Comparison of ENCODE assay signal across 8 mouse cellular contexts in the genomic region with DNA sequence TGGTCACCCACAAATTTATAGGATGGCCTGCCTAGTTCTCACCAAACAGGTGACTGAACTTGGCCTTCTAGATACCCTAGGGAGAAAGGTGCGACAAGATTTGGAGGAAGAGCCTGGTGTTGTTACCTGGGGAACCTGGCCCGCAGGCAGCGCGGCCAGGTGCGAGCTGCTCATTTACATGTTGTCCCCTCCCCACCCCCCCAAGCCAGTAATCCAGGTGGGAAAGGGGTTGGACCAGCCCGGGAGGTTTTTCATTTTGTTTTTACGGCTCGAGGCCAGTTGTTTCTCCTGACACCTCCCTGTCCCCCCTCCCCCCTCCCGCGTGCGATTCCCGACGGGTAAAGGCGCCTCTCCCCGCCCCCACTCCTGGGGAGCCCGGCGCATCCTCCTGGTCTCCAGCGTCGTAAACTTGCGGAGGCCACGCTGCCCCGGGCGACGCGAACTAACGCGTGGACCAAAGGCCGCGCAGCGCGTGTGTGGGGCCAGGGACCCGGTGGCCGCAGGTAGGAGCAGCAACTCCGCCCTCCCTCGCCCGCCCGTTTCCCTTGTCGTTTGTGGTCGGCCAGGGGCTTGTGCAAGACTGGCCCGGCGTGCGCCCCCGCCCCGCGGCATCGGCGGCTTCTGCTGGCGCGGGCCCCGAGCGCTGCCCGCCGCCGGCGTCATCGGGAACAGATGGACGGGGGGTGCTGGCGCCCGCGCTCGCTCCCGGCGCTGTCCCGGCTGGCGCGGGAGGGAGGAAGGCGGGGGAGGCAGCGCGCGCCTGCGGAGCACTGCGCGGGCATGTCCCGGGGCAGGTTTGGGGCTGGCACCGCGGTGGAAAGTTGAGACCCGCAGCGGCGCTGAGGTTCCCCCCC. TPM values are rescaled to one million over a fixed set of nuclear protein-coding genes. Genes with fewer than 3 reads are reported as not detected.
DNase-seq lines count a peak whose midpoint lies in the region; ATAC-seq and TF ChIP-seq lines count a peak whose summit lies in the region.

No protein-coding gene starts in this region.

- H3K36me3 ChIP-seq in heart, embryonic 10.5 days: no peaks in the 10 kb centered on the region

- WGBS in heart, embryonic 10.5 days: under 1% methylated on average over 79 of the region's 79 CpGs
- 2% methylated on average over 71 of the region's 79 CpGs for WGBS in lung, adult 2 months

- TF ChIP-seq CTCF in lung, adult 2 months (IDR thresholded peaks at IDR 0.05; ENCODE audit: insufficient read depth, low read length): no peak

- H3K9me3 ChIP-seq in heart, embryonic 10.5 days: no peaks in the 10 kb centered on the region

- DNase-seq in urinary bladder, postnatal 25 days (ENCODE audit: low spot score): peak; percentile 57
- DNase-seq in urinary bladder, postnatal 10 days (ENCODE audit: low spot score): no peak
- peak; percentile 84 to 89 for DNase-seq in cerebellum, postnatal 14 days
- DNase-seq in heart, embryonic 10.5 days (ENCODE audit: low spot score): no peak
- DNase-seq in kidney, postnatal 14 days: peak; percentile 70
- DNase-seq in lung, adult 2 months: peak; percentile 64
- DNase-seq in retina, adult 2 months (ENCODE audit: low read depth, low spot score): peak; percentile 65

- H3K27me3 ChIP-seq in heart, embryonic 10.5 days (ENCODE audit: insufficient read depth, poor library complexity, severe bottlenecking): peaks cover 14% of the 10 kb centered on the region; the same call in 1 of the 2 replicates

- TF ChIP-seq POLR2A in lung, adult 2 months (IDR thresholded peaks at IDR 0.05; ENCODE audit: borderline replicate concordance, extremely low read depth, low read depth, low read length): no peak

- H3K4me1 ChIP-seq in heart, embryonic 10.5 days: peaks cover 100% of the 10 kb centered on the region
- H3K4me1 ChIP-seq in lung, adult 2 months (ENCODE audit: control insufficient read depth, insufficient read depth, low read length): peaks cover 22% of the 10 kb centered on the region

- ATAC-seq in megakaryocyte progenitor cell, adult 5-6 weeks (replicated peaks; ENCODE audit: poor library complexity): no peak

- peak overlapping the region; percentile 83 for H3K4me3 ChIP-seq in heart, embryonic 10.5 days
- H3K4me3 ChIP-seq in lung, adult 2 months (replicated peaks; ENCODE audit: extremely low read depth, low read depth, low read length): peak overlapping the region; percentile 47

- H3K27ac ChIP-seq in heart, embryonic 10.5 days: peak overlapping the region; percentile 97

RNA-seq across cellular contexts. Expression of a gene that starts 53.4 kb away (rescaled TPM):
- 106 and 125 TPM in 2 replicates for polyA plus RNA-seq in heart, embryonic 10.5 days (2016; fragmentation: Nextera tagmentation; extraction: Ambion mirVana)
- 4.4 and 4.5 TPM in 2 replicates for polyA plus RNA-seq in lung, adult 2 months (2012; rRNA removed)
- 65.9 and 67.1 TPM in 2 replicates for total RNA-seq in megakaryocyte progenitor cell, adult 5-6 weeks (2015)
- total RNA-seq in megakaryocyte progenitor cell, adult 5-6 weeks (2017): 28.1 and 47.1 TPM in 2 replicates

Comparison
In these comparisons a context has a peak if more than half of its experiments do, and no peak if none do; other contexts are left out.
1. DNase-seq: peak in urinary bladder, postnatal 25 days (single experiment), cerebellum, postnatal 14 days (2 of 2), kidney, postnatal 14 days (single experiment), lung, adult 2 months (single experiment) and retina, adult 2 months (single experiment); none in urinary bladder, postnatal 10 days (single experiment) and heart, embryonic 10.5 days (single experiment).
2. RNA of a gene that starts 53.4 kb away (polyA plus RNA-seq): 106 to 125 TPM in heart, embryonic 10.5 days; 4.4 to 4.5 TPM in lung, adult 2 months; every median in the first group is over 10 times any median in the second.